Mouse (Mus musculus): Measurements from ENCODE around the gene Ttc9.
A peak's percentile ranks its signal among the peaks of the same experiment; 100 is the strongest.

The Ttc9 gene

DNA sequence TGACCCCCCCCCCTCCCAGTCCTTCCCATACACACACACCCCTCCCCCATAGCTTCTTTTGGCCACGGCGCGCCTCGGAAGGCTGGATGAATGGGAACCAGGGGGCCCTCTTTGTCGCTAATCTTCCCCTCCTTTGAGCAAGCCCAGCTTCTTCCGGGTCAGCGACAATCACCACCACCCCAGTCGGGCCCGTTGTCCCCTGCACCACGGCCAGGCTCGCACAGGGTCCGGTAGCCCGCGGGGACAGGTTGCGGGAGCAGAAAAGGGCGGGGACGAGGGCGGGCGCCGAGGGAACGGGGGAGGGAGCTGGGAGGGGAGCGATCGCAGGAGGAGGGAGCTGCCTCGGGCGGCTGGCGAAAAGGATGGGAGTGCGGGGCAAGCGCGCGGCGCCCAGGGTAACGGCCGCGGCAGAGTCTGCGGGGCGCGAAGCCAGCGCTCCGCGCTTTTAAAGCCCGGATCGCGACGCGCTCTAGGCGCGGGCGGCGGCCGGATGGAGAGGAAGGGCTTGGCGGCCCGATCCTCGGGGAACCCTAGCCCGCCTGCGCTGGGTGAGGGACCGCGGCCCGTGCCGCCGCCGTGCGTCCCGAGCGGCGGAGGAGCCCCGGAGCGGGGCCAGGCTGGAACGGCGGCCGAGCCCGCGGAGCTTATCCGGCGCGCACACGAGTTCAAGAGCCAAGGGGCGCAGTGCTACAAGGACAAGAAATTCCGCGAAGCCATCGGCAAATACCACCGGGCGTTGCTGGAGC lies at the start of gene Ttc9:
TSS of gene Ttc9 (plus strand) at position 335 of the 746 bp plus-strand sequence.
- no peak for DNase-seq (ENCODE audit: low read depth, low spot score)

DNA sequence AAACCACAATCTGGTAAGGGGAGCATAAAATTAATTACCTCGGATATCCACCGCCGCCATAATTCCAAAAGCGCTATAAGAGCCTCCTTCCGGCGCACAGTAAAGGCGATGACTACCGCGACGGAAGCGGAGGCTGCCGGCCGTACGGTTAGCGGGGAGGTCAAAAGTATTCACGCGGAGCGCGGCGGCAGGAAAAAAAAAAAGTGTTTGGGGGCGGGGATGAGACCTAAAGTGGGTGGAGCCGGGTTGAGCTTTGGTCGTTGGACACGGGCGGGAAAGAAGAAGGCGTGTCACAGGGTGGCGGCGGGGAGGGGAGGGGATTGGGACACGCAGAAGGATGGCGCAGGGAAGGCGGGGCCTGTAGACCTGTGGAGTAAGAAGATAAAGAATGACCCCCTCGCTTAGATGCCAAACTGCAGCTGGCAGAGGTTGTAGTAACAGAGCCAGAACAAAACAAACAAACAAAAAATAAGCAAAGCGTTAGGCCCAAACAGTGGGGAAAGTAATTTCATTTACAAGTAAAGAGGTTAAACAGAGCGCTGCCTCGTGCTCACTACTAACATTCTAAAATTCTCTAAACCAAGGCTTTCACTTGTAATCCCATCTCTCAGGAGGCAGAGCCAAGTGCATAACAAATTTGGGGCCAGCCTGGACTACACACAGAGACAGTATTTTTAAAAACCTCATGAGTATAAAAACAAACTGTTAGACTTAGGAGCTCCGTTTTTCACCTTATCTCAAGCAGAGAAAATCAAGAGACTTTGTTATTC lies 36.0 kb upstream of the Ttc9 start, which contains the start of gene Med6:
TSS of gene Med6 (minus strand) at position 107 of the 770 bp plus-strand sequence.
- DNase-seq (ENCODE audit: low read depth, low spot score), result peak; percentile 99

DNA sequence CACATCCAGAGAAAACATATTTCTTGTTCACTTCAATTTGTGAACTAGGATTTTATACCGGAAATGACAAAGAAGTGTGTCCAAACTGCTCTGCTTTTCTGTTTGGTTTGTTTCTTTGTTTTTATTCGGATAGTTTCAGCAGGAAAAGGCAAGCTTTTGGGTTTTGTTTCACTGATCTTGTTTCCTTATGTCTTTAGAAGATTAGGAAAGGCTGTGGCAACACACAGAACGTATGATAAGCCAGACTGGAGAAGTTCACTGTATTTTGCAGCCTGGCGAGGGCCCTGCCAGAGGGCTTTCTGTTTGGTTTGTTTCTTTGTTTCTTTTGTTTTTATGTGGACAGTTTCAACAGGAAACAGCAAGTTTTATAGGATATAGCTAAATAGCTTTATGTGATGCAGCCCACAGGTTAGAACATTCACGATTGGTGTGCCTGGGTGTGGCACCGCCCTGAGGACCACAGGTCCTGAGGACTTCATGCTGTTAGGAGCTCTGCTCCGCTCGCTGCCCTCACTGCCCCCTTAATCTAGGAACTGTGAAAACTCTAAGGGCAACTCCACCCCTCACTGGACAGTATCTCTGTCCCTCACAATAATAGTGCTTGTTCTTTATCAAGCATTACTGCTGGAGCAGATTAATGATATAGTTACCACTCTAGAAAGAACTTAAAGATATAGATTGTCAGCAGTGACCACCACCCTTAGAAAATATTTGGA lies 34.3 kb upstream of the Ttc9 start:
- DNase-seq (ENCODE audit: low read depth, low spot score), result no peak

DNA sequence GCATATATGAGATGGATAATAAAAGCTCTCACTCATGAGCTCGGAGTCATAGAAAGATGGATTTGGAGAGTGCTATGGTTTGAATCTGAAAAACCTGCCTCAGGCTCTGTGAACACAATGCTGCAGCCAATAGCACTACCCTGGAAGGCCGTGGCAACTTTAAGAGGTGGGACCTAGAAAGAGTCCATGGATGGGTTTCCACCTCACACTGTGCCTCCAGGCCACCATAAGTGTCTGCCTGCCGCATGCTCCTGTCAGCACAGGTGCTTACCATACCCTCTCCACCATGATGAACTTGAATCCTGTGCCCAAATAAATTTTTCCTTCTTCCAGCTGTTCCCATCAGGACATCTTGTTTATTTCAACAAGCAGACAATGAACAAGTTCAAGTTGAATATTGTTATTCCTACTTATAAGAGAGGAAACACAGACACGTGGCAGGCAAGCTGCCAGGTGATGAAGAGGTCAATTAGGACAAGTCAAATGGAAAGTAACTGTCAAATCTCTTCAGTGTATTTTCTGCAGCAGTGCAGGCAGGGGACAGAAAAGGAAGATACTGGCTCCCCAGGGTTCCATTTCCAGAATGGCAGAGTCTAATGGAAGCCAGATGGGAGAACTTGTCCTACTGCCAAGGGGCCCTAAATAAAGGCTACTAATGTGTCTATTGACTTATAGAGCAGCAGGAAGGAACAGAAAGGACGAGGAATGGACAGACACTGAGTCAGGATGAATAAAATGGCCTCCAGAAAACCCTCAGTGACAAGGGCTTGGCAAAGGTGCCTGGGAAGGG lies 25.9 kb upstream of the Ttc9 start:
- DNase-seq (ENCODE audit: low read depth, low spot score), result peak; percentile 10

DNA sequence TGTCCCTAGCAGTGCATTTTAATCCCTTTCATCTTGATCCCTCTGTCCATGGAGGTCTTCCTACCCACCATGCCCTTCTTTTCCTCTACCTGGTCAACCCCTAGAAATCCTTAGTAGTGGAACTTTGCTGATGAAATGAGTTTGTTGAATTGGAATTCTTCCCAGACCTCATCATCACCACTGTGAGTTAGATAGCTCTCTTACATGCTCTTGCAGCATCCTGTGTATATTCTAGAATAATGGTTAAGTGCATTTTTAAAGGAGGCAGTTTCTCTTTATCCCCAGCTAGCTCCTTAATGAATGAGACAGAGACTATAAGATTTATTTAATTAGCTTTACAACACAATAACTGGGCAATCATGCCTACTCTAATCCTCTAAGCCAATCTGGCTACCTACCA lies 21.6 kb upstream of the Ttc9 start:
- DNase-seq (ENCODE audit: low read depth, low spot score), result no peak

DNA sequence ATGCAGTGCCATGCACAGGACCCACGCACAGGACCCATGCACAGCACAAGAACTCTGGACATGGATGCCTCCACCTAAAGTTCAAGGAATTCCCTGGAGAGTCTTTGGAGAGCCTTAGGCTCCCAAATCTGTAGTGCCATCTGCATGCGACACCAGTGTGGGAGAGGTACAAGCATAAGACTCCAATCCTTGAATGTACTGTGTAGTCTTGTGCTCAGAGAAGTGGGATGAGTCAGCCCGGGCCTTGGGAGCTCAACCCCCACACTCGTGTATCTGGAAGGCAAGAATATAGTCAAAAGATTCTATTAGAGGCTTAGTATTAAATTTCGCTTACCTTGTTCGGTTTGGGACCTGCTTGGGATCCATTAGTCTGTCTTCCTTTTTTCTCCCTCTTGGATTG lies 15.2 kb upstream of the Ttc9 start:
- DNase-seq (ENCODE audit: low read depth, low spot score), result no peak

DNA sequence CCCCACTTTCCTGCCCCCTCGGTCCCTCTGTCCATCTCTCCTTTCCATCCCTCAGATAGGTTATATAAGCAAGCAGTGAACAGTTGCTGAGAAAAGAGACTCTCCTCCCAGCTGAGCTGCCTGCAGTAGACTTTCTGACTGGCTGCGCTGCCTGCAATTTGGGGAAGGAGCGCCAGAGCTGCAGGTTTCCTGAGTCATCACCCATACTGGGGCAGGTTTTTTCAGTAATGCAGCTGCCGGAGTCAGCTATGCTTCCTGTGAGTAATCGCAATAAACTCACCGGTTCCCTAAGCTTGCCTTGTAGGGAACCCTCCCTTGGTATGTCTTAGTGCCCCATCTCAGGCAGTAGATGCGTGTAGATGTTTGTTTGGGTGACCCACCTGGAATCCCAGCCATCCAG lies 14.1 kb upstream of the Ttc9 start:
- DNase-seq (ENCODE audit: low read depth, low spot score), result no peak

DNA sequence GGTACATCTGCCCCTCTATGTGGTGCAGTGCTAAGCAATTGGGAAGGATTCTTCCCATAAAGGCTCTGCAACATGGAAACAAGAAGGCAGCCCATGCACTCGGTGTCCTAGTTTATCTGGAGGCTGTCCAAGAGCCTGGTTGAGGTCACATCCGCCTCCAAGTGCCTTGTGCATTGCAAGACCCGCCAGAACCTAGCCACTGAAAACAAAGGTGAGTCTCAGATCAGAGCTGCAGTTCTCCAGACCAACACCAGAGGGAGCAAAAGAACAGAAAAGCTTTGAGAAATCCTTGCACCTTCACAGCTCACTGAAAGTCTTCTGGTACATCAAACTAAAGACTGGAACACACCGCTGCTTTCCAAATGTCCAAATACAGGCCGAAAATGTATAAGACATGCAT lies 11.7 kb upstream of the Ttc9 start:
- DNase-seq (ENCODE audit: low read depth, low spot score), result peak; percentile 74

DNA sequence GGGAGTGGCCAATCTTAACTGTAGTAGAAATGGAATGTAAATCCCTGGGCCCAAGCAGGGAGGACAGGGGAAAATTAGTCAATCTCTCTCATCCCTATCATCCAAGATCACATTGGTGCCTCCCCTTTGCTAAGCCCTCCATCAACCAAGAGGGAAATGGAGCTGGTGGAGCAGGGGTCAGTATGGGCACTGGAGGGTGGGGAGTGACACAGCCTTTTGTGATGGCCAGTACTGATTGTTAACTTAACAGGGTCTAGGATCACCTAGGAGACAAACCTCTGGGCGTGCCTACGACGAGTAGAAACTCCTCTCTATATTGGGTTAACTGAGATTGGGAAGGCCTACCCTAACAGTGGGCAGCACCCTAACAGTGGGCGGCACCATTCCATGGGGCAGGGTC lies 7.7 kb upstream of the Ttc9 start:
- no peak for DNase-seq (ENCODE audit: low read depth, low spot score)

DNA sequence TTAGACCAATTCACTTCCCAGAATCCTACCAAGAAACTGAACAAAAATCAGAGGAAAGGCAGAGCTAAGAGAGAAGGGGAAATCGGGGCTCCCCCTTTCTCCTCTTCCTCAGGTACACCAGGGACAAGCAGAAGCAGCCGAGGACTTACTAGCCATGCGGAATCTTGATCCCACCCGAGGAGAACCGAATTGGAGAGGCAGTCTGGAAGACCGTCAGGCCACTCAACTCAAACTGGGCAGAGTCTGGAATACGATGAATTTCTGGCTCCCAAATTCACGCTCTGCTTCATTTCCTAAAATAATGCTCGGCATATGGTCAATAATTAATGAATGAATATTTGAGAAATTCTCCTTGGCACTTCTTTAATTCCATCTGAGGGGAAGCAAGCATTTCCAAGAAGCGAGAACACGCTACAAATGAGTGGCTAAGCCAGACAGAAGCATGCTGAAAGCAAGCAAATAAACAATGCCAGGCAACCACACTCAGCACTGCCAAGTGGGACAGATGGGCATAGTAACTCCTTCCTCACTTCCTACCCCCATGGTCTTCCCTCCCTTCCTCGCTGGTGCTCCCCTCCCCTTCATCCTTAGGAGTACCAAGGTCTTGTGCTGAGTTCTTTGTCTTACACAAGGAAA lies 4.7 kb upstream of the Ttc9 start:
- no peak for DNase-seq (ENCODE audit: low read depth, low spot score)

DNA sequence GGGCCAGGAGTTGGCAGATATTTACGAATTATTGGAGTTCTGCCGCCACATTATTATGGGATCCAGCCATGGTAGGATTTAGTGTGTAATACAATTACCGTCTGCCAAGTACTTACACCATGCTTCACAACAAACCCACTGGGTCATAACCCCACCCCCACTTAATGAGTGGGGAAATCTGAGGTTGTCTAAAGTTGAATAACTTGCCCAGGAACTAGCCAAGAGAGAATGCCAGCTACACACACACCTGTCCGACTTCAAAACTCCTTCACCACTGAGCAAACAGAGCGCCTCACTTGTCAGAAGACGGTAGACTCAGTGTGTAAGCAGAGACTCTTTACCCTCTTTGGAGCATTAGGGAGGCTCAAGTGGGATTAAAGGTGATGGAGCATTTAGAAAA lies 3.6 kb upstream of the Ttc9 start:
- DNase-seq (ENCODE audit: low read depth, low spot score), result no peak

DNA sequence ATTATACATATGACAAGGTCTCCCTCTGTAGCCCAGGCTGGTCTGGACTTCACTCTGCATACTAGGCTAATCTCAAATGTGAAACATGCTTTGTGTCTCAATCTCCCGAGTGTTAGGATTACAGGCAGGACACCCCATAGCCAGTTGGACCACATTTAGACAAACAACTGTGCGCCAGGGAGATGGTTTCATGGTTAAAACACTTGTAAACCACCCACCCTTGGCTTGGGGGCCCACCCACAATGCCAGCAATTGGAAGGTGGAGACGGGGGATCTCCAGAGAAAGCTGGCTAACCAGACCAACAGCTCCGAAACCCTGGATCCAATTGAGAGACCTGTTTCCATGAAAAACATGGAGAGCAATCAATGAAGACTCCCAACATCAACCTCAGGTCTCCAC lies 3.0 kb upstream of the Ttc9 start:
- no peak for DNase-seq (ENCODE audit: low read depth, low spot score)

DNA sequence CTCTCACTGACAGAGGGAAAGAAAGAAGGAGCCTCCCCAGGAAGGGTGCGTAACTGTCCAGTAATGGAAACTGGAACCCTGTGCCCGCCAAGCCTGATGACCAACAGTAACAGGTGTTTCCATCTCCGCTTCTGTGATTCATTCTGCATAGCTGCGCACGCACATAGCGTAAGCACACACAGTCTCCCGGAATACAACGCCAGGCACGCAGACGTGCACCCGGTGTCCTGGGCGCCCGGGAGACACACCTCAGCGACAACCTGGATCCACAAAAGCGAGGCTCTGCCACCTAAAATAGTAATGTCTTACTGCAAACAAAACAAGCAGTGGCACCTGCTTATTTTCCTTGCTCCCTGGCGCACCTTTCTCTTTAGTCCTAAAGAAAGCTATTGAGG lies 532 bp upstream of the Ttc9 start:
- no peak for DNase-seq (ENCODE audit: low read depth, low spot score)

DNA sequence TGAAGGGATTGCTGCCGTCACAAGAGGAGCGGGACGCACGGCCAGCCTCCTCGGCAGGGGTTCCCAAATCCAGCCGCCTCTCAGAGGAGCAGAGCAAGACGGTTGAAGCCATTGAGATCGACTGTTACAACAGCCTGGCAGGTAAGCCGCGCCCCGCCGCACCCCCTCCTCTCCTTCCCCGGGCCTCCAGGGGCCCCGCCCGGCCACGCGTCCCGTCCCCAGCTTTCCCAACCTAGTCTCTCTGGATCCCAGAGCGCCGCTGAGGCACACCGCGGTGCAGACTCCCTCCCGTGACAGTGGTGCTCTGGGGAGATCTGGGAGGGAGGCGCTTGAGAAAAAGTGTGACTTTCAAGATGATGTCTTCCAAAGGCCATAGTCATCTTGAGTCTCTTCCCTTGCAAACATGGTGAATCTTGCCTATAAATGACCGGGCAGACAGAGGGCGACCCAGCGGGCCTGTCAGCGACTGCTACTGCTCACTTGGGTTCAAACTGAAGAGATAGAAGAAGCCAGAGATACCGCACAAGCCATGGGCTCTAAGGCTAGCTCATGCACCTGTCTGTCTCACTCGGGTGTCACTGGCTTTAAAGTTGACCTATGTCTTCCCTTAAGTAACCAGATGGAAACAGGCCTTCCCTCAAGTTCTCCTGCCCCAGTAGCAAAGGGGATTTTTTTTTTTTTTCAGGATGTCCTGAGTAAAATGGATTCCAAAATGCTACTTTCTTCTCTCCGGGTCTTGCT lies 782 bp downstream of the Ttc9 start:
- no peak for DNase-seq (ENCODE audit: low read depth, low spot score)

DNA sequence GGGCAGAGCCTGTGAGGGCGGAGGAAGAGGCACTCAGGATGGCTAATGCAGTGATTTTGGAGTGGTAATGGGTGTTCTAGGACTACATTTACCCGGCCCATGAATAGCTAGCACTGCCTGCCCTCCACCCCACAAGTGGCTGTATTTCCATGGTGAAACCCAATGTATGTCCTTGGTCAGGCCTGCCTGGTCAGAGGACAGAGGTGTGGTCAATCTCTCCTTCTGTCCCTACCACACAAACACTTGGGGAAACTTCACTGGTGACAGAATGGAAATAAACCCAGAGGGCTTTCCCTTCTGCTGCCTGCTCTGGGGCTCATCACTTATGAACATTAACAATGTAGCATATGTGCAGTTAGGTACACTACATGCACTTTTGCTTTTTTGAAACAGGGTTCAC lies 2.2 kb downstream of the Ttc9 start:
- DNase-seq (ENCODE audit: low read depth, low spot score), result no peak

DNA sequence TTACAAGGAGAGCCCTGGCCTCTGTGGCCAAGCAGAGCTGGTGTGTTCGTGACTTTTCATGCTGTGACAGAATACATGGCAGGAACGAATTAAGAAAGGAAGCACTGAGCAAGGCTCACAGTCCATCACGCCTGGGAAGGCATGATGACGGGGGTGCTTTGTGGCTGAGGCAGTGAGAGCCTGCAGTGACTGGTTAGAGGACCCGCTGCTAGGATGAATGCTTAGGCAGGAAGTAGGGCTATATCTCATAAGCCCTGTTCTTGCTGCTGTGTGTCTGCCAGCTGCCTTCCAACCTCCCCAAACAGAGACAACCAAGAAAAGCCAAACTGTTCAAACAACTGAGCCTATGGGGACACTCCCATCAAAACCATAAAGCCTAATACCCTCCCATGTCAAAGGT lies 9.6 kb downstream of the Ttc9 start:
- DNase-seq (ENCODE audit: low read depth, low spot score), result no peak

DNA sequence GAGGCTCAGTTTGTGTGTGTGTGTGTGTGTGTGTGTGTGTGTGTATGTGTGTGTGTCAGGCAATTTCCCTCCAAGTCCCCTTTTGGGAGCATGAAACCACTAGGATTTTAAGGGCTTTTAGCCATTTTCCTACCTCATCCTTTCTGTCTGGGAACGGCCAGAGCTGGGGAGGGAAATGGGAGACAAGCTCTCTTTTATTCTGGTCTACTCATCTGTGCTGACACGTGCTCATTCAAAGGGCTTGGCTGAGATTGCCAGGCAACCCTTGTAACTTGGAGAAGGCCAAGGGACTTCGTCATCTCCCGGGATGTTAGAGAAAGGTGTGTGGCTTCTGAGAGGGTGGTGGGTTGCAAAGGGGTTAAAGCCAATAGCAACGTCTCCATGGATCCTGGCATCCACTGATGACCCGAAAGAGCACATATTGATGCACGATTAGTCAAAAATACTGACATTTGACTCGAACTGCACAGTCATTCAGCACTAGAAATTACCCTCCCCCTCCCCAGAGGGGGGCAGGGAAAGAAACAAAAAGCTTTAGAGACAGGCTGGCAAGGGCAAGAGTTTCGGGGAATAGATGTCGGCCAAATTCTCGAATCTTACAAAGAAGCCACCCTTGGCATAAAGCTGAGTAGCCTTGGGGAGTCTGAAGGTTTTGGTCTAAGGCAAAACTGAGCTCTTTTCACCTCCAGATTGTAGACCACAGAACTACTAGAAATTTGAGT lies 11.5 kb downstream of the Ttc9 start:
- DNase-seq (ENCODE audit: low read depth, low spot score), result no peak

DNA sequence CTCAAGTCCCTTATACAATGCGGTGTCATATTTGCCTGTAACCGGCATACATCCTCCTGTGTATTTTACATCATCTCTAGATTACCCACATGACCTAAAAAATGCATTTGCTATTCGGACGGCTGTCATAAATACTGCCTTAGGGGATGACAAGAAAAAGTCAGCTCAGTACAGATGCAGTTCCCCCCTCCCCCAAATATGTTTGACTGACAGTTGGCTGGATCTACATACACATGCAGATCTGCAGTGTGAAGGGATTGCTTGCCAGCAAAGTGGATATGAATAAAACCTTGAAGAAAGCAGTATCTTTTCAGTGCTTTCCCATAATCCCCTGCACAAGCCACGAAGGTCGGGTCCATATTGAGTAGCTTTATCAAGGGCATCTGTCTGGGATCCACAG lies 15.8 kb downstream of the Ttc9 start:
- DNase-seq (ENCODE audit: low read depth, low spot score), result no peak

DNA sequence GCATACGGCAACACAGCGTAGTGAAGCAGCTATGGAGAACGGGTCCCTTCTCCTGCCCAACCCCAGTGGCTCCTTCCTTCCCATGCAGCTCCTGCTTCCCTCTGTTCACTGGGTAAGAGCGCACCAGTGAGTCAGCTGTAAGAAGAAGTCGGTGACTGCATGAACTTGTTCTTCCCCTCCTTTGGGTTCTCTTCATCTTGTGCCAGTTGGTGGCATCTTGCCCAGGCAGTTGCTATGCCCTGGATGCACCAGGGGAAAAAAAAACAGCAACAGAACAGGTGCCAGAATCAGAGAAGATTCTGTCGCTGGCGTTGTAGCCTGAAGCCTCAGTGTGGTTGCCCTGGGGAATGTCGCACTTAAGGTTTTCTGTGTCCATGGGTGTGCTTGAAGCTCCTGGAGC lies 22.3 kb downstream of the Ttc9 start:
- DNase-seq (ENCODE audit: low read depth, low spot score), result no peak

DNA sequence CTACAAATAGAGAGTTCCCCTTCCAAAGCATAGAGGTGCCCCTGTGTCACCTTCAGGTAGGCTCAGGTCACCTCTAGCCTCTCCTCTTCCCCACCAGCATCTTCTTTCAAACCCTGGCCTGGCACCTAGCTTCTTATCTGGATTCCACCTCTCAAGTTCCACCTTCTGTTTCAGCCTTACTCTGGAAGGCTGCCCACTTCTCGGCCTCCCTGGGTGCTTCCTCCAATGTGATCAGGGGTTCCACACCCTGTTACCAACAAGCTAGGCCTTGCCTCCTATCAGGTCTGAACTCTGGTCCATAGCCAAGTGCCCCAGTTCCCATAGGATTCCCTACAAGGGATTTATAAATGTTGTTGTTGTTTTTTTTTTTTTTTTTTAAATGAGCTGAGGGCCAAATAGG lies 26.3 kb downstream of the Ttc9 start:
- no peak for DNase-seq (ENCODE audit: low read depth, low spot score)

Measured in A20 (cell line).